Mouse (Mus musculus): ENCODE measurements around the gene Tedc2. TPM values are rescaled to one million over a fixed set of nuclear protein-coding genes. Genes with fewer than 3 reads are reported as not detected.

The Tedc2 gene
- total and polyA plus RNA-seq, 3 experiments = 2.0 to 3.8 (median 2.0) TPM

DNA sequence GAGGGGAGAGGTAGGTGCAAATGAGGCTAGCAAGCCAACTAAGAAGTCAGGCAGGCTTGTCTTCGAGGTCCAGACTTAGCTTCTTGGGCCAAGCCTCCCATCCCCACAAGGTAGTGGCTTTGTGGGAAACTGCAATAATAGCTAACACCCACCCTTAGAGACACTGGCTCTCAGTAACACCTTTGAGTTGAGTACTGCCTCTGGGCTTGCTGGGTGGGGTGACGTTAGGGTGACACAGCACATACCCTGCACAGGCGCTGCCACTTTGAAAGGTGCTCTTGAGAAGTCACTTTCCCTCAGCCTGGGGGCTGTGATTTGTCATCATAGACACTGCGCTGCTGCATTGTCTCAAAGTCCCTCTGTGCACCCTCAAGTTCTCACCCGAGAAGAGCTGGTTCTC is 26.9 kb downstream of the Tedc2 start:
- no peak for DNase-seq
- intact Hi-C loops (cut with DNase I) = no loop called here
- no peak for TF ChIP-seq EP300 (IDR thresholded peaks at IDR 0.05; ENCODE audit: insufficient read depth, low read depth, low read length)
- TF ChIP-seq CTCF (IDR thresholded peaks at IDR 0.05) = no peak
- TF ChIP-seq POLR2A (IDR thresholded peaks at IDR 0.05; ENCODE audit: insufficient read depth, low read depth, low read length) = no peak
- Histone ChIP-seq H3K27ac (no peak overlapping the region), H3K79me2 (replicated peaks; ENCODE audit: control insufficient read depth, insufficient read depth, low read length) (no peaks in the 10 kb centered on the region), H3K36me3 (ENCODE audit: control insufficient read depth, insufficient read depth, low read length) (no peaks in the 10 kb centered on the region), H3K27me3 (ENCODE audit: control insufficient read depth, insufficient read depth, low read length) (no peaks in the 10 kb centered on the region), H3K4me1 (ENCODE audit: control insufficient read depth, insufficient read depth, low read length) (peaks cover 2% of the 10 kb centered on the region; the same call in 1 of the 2 replicates), H3K9ac (ENCODE audit: low read depth, low read length) (no peak overlapping the region), H3K4me3 (no peak overlapping the region)
- WGBS = 88% methylated on average over 5 of the region's 5 CpGs

DNA sequence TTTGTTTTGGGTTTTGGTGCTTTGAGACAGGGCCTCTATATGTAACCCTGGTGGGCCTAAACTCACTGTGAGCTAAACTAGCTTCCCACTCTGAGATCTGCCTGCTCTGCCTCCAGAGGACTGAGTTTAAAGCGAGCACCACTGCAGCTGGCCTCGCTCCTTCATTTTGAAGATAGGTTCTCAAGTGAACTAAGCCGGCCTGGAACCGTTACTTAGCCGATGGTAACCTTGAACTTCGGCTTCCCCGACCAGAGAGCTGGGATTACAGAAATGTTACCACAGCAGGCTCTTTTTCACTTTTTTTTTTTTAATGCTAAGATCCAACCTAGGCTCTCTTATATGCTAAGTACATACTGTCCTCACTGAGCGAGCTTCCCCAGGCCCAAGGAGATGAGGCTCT is 27.4 kb downstream of the Tedc2 start:
- H3K36me3 ChIP-seq (ENCODE audit: control insufficient read depth, insufficient read depth, low read length) = no peaks in the 10 kb centered on the region

DNA sequence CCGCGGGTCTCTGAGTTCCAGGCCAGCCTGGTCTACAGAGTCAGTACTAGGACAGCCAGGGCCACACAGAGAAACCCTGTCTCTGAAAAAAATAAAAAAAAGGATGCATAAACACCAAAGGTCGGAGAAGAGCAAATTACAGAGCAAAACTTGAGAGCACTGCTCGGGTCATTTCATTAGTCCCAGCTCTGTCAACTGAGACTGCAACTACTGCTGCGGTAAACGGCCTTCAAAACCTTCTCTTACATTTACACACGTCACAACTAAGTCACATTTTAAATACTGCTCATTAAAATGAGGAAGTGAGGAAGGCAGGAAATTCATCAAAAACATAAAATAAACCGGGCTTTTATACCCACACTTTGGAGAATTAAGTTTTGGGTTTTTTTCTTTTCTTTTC is 27.8 kb downstream of the Tedc2 start:
- peaks cover 2% of the 10 kb centered on the region; the same call in 1 of the 2 replicates for H3K4me1 ChIP-seq (ENCODE audit: control insufficient read depth, insufficient read depth, low read length)
- no peaks in the 10 kb centered on the region for H3K79me2 ChIP-seq (replicated peaks; ENCODE audit: control insufficient read depth, insufficient read depth, low read length)
- 77% methylated on average over 8 of the region's 8 CpGs for WGBS
- H3K36me3 ChIP-seq (ENCODE audit: control insufficient read depth, insufficient read depth, low read length) = no peaks in the 10 kb centered on the region
- DNase-seq = no peak
- H3K27ac ChIP-seq = no peak overlapping the region
- intact Hi-C loops (cut with DNase I) = no loop called here
- TF ChIP-seq POLR2A (IDR thresholded peaks at IDR 0.05; ENCODE audit: insufficient read depth, low read depth, low read length) = no peak
- no peak for TF ChIP-seq EP300 (IDR thresholded peaks at IDR 0.05; ENCODE audit: insufficient read depth, low read depth, low read length)
- TF ChIP-seq CTCF (IDR thresholded peaks at IDR 0.05) = no peak
- H3K4me3 ChIP-seq = no peak overlapping the region
- no peak overlapping the region for H3K9ac ChIP-seq (ENCODE audit: low read depth, low read length)
- no peaks in the 10 kb centered on the region for H3K27me3 ChIP-seq (ENCODE audit: control insufficient read depth, insufficient read depth, low read length)

More for the DNA sequence above, 27.4 kb downstream of the Tedc2 start:
- WGBS = 87% methylated on average over 8 of the region's 8 CpGs
- no peak overlapping the region for H3K9ac ChIP-seq (ENCODE audit: low read depth, low read length)
- intact Hi-C loops (cut with DNase I) = no loop called here
- H3K27ac ChIP-seq = no peak overlapping the region
- H3K4me1 ChIP-seq (ENCODE audit: control insufficient read depth, insufficient read depth, low read length) = peaks cover 2% of the 10 kb centered on the region; the same call in 1 of the 2 replicates
- H3K27me3 ChIP-seq (ENCODE audit: control insufficient read depth, insufficient read depth, low read length) = no peaks in the 10 kb centered on the region
- no peak for DNase-seq
- H3K79me2 ChIP-seq (replicated peaks; ENCODE audit: control insufficient read depth, insufficient read depth, low read length) = no peaks in the 10 kb centered on the region
- H3K4me3 ChIP-seq = no peak overlapping the region
- TF ChIP-seq CTCF (IDR thresholded peaks at IDR 0.05) (no peak), POLR2A (IDR thresholded peaks at IDR 0.05; ENCODE audit: insufficient read depth, low read depth, low read length) (no peak), EP300 (IDR thresholded peaks at IDR 0.05; ENCODE audit: insufficient read depth, low read depth, low read length) (no peak)

GRCm38 (mm10) chr17:24191481-24191880 is 29.2 kb downstream of the Tedc2 start:
- intact Hi-C loops (cut with DNase I) = no loop called here
- Histone ChIP-seq H3K4me1 (ENCODE audit: control insufficient read depth, insufficient read depth, low read length) (peaks cover 2% of the 10 kb centered on the region; the same call in 1 of the 2 replicates), H3K9ac (ENCODE audit: low read depth, low read length) (no peak overlapping the region), H3K36me3 (ENCODE audit: control insufficient read depth, insufficient read depth, low read length) (no peaks in the 10 kb centered on the region), H3K79me2 (replicated peaks; ENCODE audit: control insufficient read depth, insufficient read depth, low read length) (no peaks in the 10 kb centered on the region), H3K27me3 (ENCODE audit: control insufficient read depth, insufficient read depth, low read length) (no peaks in the 10 kb centered on the region), H3K27ac (peak overlapping the region; percentile 55; the same call in 1 of the 2 replicates), H3K4me3 (no peak overlapping the region)
- TF ChIP-seq POLR2A (IDR thresholded peaks at IDR 0.05; ENCODE audit: insufficient read depth, low read depth, low read length) = no peak
- no peak for TF ChIP-seq EP300 (IDR thresholded peaks at IDR 0.05; ENCODE audit: insufficient read depth, low read depth, low read length)
- no peak for TF ChIP-seq CTCF (IDR thresholded peaks at IDR 0.05)
- DNase-seq = no peak
- 71% methylated on average over 4 of the region's 4 CpGs for WGBS

DNA sequence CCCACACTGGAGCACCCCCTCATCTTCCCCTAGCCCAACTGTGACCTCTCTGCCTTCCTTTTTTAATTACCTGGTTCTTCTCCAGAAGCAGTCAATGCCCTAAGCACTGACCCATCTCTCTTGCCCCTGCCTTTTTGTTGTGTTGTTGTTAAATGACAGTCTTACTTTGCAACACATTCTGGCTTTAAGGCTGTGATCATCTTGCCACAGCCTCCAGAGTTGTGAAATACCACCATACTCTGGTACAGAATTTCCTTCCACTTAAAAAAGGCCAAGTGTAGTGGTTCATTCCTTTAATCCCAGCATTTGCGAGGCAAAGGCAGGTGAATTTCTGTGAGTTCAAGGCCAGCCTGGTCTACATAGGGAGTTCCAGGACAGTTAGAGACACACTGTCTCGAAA is 29.7 kb downstream of the Tedc2 start:
- DNase-seq = no peak
- 88% methylated on average over 2 of the region's 2 CpGs for WGBS
- no peak overlapping the region for H3K9ac ChIP-seq (ENCODE audit: low read depth, low read length)
- no peak overlapping the region for H3K27ac ChIP-seq
- no peak overlapping the region for H3K4me3 ChIP-seq
- peaks cover 2% of the 10 kb centered on the region; the same call in 1 of the 2 replicates for H3K4me1 ChIP-seq (ENCODE audit: control insufficient read depth, insufficient read depth, low read length)
- H3K79me2 ChIP-seq (replicated peaks; ENCODE audit: control insufficient read depth, insufficient read depth, low read length) = no peaks in the 10 kb centered on the region
- H3K36me3 ChIP-seq (ENCODE audit: control insufficient read depth, insufficient read depth, low read length) = no peaks in the 10 kb centered on the region
- H3K27me3 ChIP-seq (ENCODE audit: control insufficient read depth, insufficient read depth, low read length) = no peaks in the 10 kb centered on the region
- intact Hi-C loops (cut with DNase I) = no loop called here
- no peak for TF ChIP-seq POLR2A (IDR thresholded peaks at IDR 0.05; ENCODE audit: insufficient read depth, low read depth, low read length)

- Histone ChIP-seq H3K4me1 (ENCODE audit: control insufficient read depth, insufficient read depth, low read length) (peaks cover 2% of the 10 kb centered on the region; the same call in 1 of the 2 replicates), H3K36me3 (ENCODE audit: control insufficient read depth, insufficient read depth, low read length) (no peaks in the 10 kb centered on the region), H3K9ac (ENCODE audit: low read depth, low read length) (no peak overlapping the region), H3K4me3 (no peak overlapping the region), H3K27me3 (ENCODE audit: control insufficient read depth, insufficient read depth, low read length) (no peaks in the 10 kb centered on the region), H3K27ac (no peak overlapping the region), H3K79me2 (replicated peaks; ENCODE audit: control insufficient read depth, insufficient read depth, low read length) (no peaks in the 10 kb centered on the region)
- TF ChIP-seq CTCF (IDR thresholded peaks at IDR 0.05) (no peak), POLR2A (IDR thresholded peaks at IDR 0.05; ENCODE audit: insufficient read depth, low read depth, low read length) (no peak), EP300 (IDR thresholded peaks at IDR 0.05; ENCODE audit: insufficient read depth, low read depth, low read length) (no peak)
- intact Hi-C loops (cut with DNase I) = loop anchor here (5.0 kb wide), 1 partner anchor 78 kb away; the partner anchor contains the start of gene Ccnf
- 83% methylated on average over 3 of the region's 3 CpGs for whole genome bisulfite sequencing
- DNase-seq = no peak
Measured at GRCm38 (mm10) chr17:24174259-24174658, 46.4 kb downstream of the Tedc2 start.
